Mouse (Mus musculus): ENCODE measurements at regions not wholly inside any gene's neighbourhood (a gene's known extent, or its start where the extent isn't known, plus 50 kb on each side); places are given as distances from the start of the nearest gene placed in this dataset.

- no peak for DNase-seq (ENCODE audit: low spot score)
Observed at GRCm38 (mm10) chr2:10307376-10307775, 62.9 kb upstream of the Sfmbt2 start.

- no peak for DNase-seq (ENCODE audit: low spot score)
Observed at GRCm38 (mm10) chr2:10309656-10310055, 60.7 kb upstream of the Sfmbt2 start.

DNA sequence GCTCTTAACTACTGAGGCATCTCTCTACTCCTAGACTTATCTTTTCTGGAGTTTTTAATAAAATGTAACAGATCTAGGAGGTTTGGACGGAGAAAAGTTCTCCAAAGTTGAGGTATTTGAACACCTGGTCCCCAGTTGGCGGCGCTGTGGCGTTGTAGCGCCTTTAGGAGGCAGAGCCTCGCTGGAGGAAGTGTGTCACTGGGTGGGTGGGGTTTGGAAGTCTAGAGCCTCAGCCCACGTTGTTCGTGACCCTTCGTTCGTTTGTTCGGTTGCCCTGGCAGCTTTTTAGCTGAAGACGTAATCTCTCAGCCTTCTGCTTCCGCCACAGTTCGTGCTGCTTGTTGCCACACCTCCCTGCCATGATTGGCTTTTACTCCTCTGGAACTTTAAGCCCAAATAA is 58.6 kb upstream of the Sfmbt2 start:
- peak; percentile 35 for DNase-seq (ENCODE audit: low spot score)

DNA sequence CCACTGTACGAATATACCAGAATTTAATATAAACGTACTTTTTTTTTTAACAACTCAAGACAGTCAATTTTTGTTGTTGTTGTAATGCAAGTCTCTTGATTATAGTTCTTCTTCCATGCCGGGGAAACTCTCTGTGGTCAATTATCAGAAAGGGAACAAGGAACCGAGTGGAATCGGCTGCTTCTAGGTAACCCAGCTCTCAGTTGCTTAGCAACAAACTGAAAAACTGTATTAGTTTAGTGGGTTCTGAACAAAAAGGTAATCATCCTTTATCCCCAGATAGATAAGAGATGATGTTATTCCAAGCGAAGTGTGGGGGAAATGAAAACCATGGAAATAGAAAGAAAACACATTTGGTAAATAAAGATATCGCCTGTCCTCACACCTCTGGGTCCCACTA is 57.9 kb upstream of the Sfmbt2 start:
- DNase-seq (ENCODE audit: low spot score), result no peak

- peak; percentile 19 for DNase-seq (ENCODE audit: low spot score)
Observed at GRCm38 (mm10) chr2:10314251-10315243, 55.8 kb upstream of the Sfmbt2 start.

- no peak for DNase-seq (ENCODE audit: low spot score)
Observed at GRCm38 (mm10) chr2:10316347-10316746, 54.0 kb upstream of the Sfmbt2 start.

DNA sequence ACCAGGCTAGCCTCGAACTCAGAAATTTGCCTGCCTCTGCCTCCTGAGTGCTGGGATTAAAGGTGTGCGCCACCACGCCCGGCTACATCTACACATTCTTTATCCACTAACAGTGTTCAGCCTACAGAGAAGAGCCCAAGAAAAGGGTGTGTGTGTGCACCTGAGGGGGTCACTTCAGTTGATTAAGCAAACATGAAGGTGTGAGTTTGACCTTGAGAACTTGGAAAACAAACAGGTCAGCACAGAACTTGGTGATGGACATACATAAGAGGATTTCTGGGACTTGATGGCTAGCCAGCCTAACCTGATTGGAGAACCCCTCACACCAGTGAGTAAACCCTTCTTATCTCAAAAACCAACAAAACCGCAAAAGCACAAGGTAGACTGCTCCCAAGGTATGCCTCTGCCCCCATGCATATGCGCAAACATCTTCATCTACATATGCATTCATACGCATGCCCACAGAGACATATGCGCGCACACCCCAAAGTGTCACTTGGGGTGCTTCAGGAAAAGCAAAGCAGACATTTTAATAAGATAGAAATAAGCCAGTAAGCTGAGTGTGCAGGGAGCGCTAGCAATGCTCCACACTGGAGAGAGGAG is 52.0 kb upstream of the Sfmbt2 start:
- no peak for DNase-seq (ENCODE audit: low spot score)

Data from T-cell, adult 2 months (primary cell).